Comparison of ENCODE assay signal across 9 mouse cellular contexts in the genomic region with DNA sequence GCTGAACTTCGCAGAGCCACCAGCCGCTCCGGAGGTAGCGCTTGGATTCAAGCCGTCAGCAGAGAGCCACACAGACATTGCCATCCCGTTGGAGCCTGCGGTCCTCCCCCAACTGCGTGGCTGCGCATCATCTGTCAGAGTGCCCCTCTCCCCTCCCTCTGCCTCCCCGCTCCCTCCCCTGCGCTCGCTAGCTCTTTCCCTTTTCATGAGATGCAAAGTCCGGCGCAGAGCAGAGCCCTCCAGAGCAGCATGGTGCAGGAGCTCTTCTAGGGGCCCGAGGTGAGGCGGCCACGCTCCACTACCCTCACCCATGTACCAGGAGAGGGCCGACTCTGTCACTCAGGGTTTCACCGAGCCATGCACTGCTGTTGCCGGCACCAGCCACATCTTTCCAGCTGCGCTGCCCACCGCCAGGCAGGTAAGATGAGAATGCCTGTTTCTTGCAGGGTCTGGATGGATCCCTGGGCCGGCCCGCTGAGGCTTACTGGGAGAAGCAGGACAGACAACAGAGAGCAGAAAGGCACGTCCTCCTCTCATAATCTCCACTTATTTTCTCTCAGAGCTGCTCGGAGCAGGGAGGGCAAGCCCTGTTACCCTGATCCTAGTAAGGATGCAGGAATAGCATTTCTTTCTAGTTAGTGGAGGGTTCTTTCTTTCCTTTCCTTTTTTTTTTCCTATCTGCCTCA. TPM values are rescaled to one million over a fixed set of nuclear protein-coding genes. Genes with fewer than 3 reads are reported as not detected.
DNase-seq lines count a peak whose midpoint lies in the region; ATAC-seq lines count a peak whose summit lies in the region.
"Had no signal": no experiment of that assay in that cellular context is flagged by ENCODE, and none has a peak within 500 bp of the region (broad histone marks: within the 10 kb centered on the region; RNA-seq: fewer than 3 reads in every experiment).

A gene (plus strand): TSS at position 88 of the 686 bp plus-strand sequence.

- ATAC-seq in heart, embryonic 12.5 days (ENCODE audit: insufficient number of reproducible peaks, low FRiP score), result peak; percentile 68; the same call in 1 of the 2 replicates
- ATAC-seq in embryonic facial prominence, embryonic 13.5 days (ENCODE audit: insufficient number of reproducible peaks, insufficient read depth, low FRiP score, low TSS enrichment, low read depth), result peak; percentile 67
- peak; percentile 91 for ATAC-seq in midbrain, embryonic 11.5 days (ENCODE audit: low FRiP score)

- DNase-seq in heart, adult 18-20 months, result no peak
- DNase-seq in Muller cell, postnatal 12 days (ENCODE audit: inconsistent ontology term), result peak; percentile 73
- no peak for DNase-seq in layer of hippocampus, adult 8-10 months (ENCODE audit: low spot score in 2 of 2)
- DNase-seq in midbrain, embryonic 11.5 days (ENCODE audit: low spot score, missing footprints), result peak; percentile 98
- DNase-seq in testis, postnatal 14 days (ENCODE audit: low spot score), result no peak
- DNase-seq in spleen, postnatal 14 days (ENCODE audit: low spot score in 2 of 2), result no peak

- H3K27ac ChIP-seq in heart, embryonic 12.5 days (ENCODE audit: poor library complexity, severe bottlenecking), result no peak within 1 kb of the TSS
- H3K27ac ChIP-seq in embryonic facial prominence, embryonic 13.5 days, result no peak within 1 kb of the TSS
- H3K27ac ChIP-seq in midbrain, embryonic 11.5 days (ENCODE audit: low read depth, low read length), result peak within 1 kb of the TSS; percentile 47

- no peaks in the 10 kb centered on the region for H3K36me3 ChIP-seq in heart, embryonic 12.5 days
- no peaks in the 10 kb centered on the region for H3K36me3 ChIP-seq in embryonic facial prominence, embryonic 13.5 days
- H3K36me3 ChIP-seq in midbrain, embryonic 11.5 days (ENCODE audit: control insufficient read depth, insufficient read depth, low read length), result no peaks in the 10 kb centered on the region

- H3K9ac ChIP-seq in heart, embryonic 12.5 days, result peak within 1 kb of the TSS; percentile 66
- peak within 1 kb of the TSS; percentile 67 for H3K9ac ChIP-seq in embryonic facial prominence, embryonic 13.5 days
- H3K9ac ChIP-seq in midbrain, embryonic 11.5 days (ENCODE audit: low read length), result peak within 1 kb of the TSS; percentile 53

- H3K9me3 ChIP-seq in heart, embryonic 12.5 days (replicated peaks), result no peaks in the 10 kb centered on the region
- no peaks in the 10 kb centered on the region for H3K9me3 ChIP-seq in embryonic facial prominence, embryonic 13.5 days
- H3K9me3 ChIP-seq in midbrain, embryonic 11.5 days (ENCODE audit: control insufficient read depth, low read length), result no peaks in the 10 kb centered on the region

- peak within 1 kb of the TSS; percentile 39 for H3K4me3 ChIP-seq in heart, embryonic 12.5 days
- peak within 1 kb of the TSS; percentile 43 for H3K4me3 ChIP-seq in embryonic facial prominence, embryonic 13.5 days
- peak within 1 kb of the TSS; percentile 40 for H3K4me3 ChIP-seq in midbrain, embryonic 11.5 days (ENCODE audit: low read depth, low read length)

- peaks cover 16% of the 10 kb centered on the region for H3K4me1 ChIP-seq in heart, embryonic 12.5 days (replicated peaks)
- H3K4me1 ChIP-seq in embryonic facial prominence, embryonic 13.5 days, result peaks cover 14% of the 10 kb centered on the region
- peaks cover 23% of the 10 kb centered on the region for H3K4me1 ChIP-seq in midbrain, embryonic 11.5 days (ENCODE audit: control insufficient read depth, insufficient read depth, low read length)

- 2% methylated on average over 26 of the region's 26 CpGs for WGBS in heart, embryonic 12.5 days
- WGBS in embryonic facial prominence, embryonic 13.5 days, result 2% methylated on average over 26 of the region's 26 CpGs
- under 1% methylated on average over 26 of the region's 26 CpGs for WGBS in midbrain, embryonic 11.5 days

- peaks cover 25% of the 10 kb centered on the region for H3K27me3 ChIP-seq in heart, embryonic 12.5 days (replicated peaks)
- peaks cover 38% of the 10 kb centered on the region for H3K27me3 ChIP-seq in embryonic facial prominence, embryonic 13.5 days
- peaks cover 2% of the 10 kb centered on the region; the same call in 1 of the 2 replicates for H3K27me3 ChIP-seq in midbrain, embryonic 11.5 days (ENCODE audit: control insufficient read depth, insufficient read depth, low read length)

- peak within 1 kb of the TSS; percentile 76 for H3K4me2 ChIP-seq in heart, embryonic 12.5 days
- peak within 1 kb of the TSS; percentile 84 for H3K4me2 ChIP-seq in embryonic facial prominence, embryonic 13.5 days
- peak within 1 kb of the TSS; percentile 71 for H3K4me2 ChIP-seq in midbrain, embryonic 11.5 days

RNA-seq across cellular contexts. Expression of the gene that starts here (rescaled TPM):
- 0.90 and 1.1 TPM in 2 replicates for polyA plus RNA-seq in heart, embryonic 12.5 days (2016; fragmentation: Nextera tagmentation; extraction: Ambion mirVana)
- not detected for total RNA-seq in heart, adult 18-20 months (2021)
- polyA plus RNA-seq in embryonic facial prominence, embryonic 13.5 days (2015; fragmentation: Nextera tagmentation; extraction: Ambion mirVana), result 0.63 and 0.65 TPM in 2 replicates
- total RNA-seq in layer of hippocampus, adult 8-10 months (2022), result 10 to 100 TPM; 52.3 to 76.3 (median 59.5) TPM
- polyA plus RNA-seq in midbrain, embryonic 11.5 days (2014; fragmentation: Nextera tagmentation; extraction: Ambion mirVana), result 12.7 and 14.1 TPM in 2 replicates
- polyA plus RNA-seq: liver, adult 2 months had no signal

Comparison
In these comparisons a context has a peak if more than half of its experiments do, and no peak if none do; other contexts are left out.
1. RNA of the gene that starts here (total RNA-seq): 52.3 to 76.3 TPM in layer of hippocampus, adult 8-10 months; not detected in heart, adult 18-20 months; every median in the first group is over 10 times any median in the second.
2. Peak in ATAC-seq, H3K4me3 ChIP-seq, H3K9ac ChIP-seq and H3K4me2 ChIP-seq in embryonic facial prominence, embryonic 13.5 days; RNA of the gene not detected or under 1 TPM.
3. DNase-seq: peak in Muller cell, postnatal 12 days (single experiment) and midbrain, embryonic 11.5 days (single experiment); none in heart, adult 18-20 months (0 of 2), layer of hippocampus, adult 8-10 months (0 of 2), testis, postnatal 14 days (single experiment) and spleen, postnatal 14 days (0 of 2).
4. Peak in every context shown above with its lines, with median percentiles within 50 percentile points of each other: ATAC-seq, H3K4me2 ChIP-seq, H3K4me3 ChIP-seq and H3K9ac ChIP-seq.